ENCODE assay signal across 16 mouse cellular contexts in genomic region chr19:28335890-28336289, GRCm38 (mm10).
DNase-seq lines count a peak whose midpoint lies in the region; ATAC-seq and TF ChIP-seq lines count a peak whose summit lies in the region.
"Had no signal": no experiment of that assay in that cellular context is flagged by ENCODE, and none has a peak within 500 bp of the region (broad histone marks: within the 10 kb centered on the region; RNA-seq: fewer than 3 reads in every experiment).

No protein-coding gene starts in this region.

- H3K9me3 ChIP-seq in hindbrain, embryonic 11.5 days (ENCODE audit: control insufficient read depth, low read length), result no peaks in the 10 kb centered on the region
- H3K9me3 ChIP-seq in hindbrain, embryonic 12.5 days (replicated peaks), result no peaks in the 10 kb centered on the region
- no peaks in the 10 kb centered on the region for H3K9me3 ChIP-seq in limb, embryonic 12.5 days
- no peaks in the 10 kb centered on the region for H3K9me3 ChIP-seq in forebrain, embryonic 13.5 days (replicated peaks)
- H3K9me3 ChIP-seq: limb, embryonic 15.5 days had no signal

- no peak overlapping the region for H3K27ac ChIP-seq in hindbrain, embryonic 11.5 days (ENCODE audit: low read depth, low read length)
- no peak overlapping the region for H3K27ac ChIP-seq in hindbrain, embryonic 12.5 days
- 0 out of 2 replicates have a peak overlapping the region, but pooled peaks have one; percentile 53 for H3K27ac ChIP-seq in limb, embryonic 12.5 days
- H3K27ac ChIP-seq in forebrain, embryonic 13.5 days, result no peak overlapping the region
- H3K27ac ChIP-seq: limb, embryonic 15.5 days had no signal

- TF ChIP-seq CTCF in brain, embryonic 14.5 days (IDR thresholded peaks at IDR 0.05; ENCODE audit: borderline replicate concordance, extremely low read depth, insufficient read depth, insufficient read length), result no peak

- H3K4me1 ChIP-seq in hindbrain, embryonic 11.5 days (replicated peaks; ENCODE audit: control insufficient read depth, insufficient read depth, low read length), result 0 out of 2 replicates have a peak, but pooled peaks cover 2% of the 10 kb centered on the region
- H3K4me1 ChIP-seq in hindbrain, embryonic 12.5 days, result peaks cover 31% of the 10 kb centered on the region
- H3K4me1 ChIP-seq in limb, embryonic 12.5 days (replicated peaks), result peaks cover 32% of the 10 kb centered on the region
- peaks cover 33% of the 10 kb centered on the region for H3K4me1 ChIP-seq in forebrain, embryonic 13.5 days

- 54% methylated on average over 8 of the region's 8 CpGs for WGBS in hindbrain, embryonic 11.5 days
- WGBS in hindbrain, embryonic 12.5 days, result 50% methylated on average over 8 of the region's 8 CpGs
- 51% methylated on average over 8 of the region's 8 CpGs for WGBS in limb, embryonic 12.5 days
- WGBS in forebrain, embryonic 13.5 days, result 40% methylated on average over 8 of the region's 8 CpGs

- H3K9ac ChIP-seq in hindbrain, embryonic 11.5 days (ENCODE audit: low read depth, low read length), result no peak overlapping the region
- no peak overlapping the region for H3K9ac ChIP-seq in hindbrain, embryonic 12.5 days
- H3K9ac ChIP-seq in limb, embryonic 12.5 days (replicated peaks), result no peak overlapping the region
- no peak overlapping the region for H3K9ac ChIP-seq in forebrain, embryonic 13.5 days
- H3K9ac ChIP-seq: limb, embryonic 15.5 days; liver, postnatal 0 days had no signal

- no peak overlapping the region for H3K4me2 ChIP-seq in hindbrain, embryonic 11.5 days (replicated peaks; ENCODE audit: low read depth, low read length)
- H3K4me2 ChIP-seq in hindbrain, embryonic 12.5 days (replicated peaks), result no peak overlapping the region
- no peak overlapping the region for H3K4me2 ChIP-seq in limb, embryonic 12.5 days
- no peak overlapping the region for H3K4me2 ChIP-seq in forebrain, embryonic 13.5 days
- H3K4me2 ChIP-seq: limb, embryonic 15.5 days had no signal

- H3K36me3 ChIP-seq in hindbrain, embryonic 11.5 days (ENCODE audit: control insufficient read depth, insufficient read depth, low read length), result no peaks in the 10 kb centered on the region
- no peaks in the 10 kb centered on the region for H3K36me3 ChIP-seq in hindbrain, embryonic 12.5 days
- no peaks in the 10 kb centered on the region for H3K36me3 ChIP-seq in limb, embryonic 12.5 days
- no peaks in the 10 kb centered on the region for H3K36me3 ChIP-seq in forebrain, embryonic 13.5 days (ENCODE audit: poor library complexity, severe bottlenecking)
- H3K36me3 ChIP-seq: limb, embryonic 15.5 days had no signal

- H3K4me3 ChIP-seq in hindbrain, embryonic 11.5 days (ENCODE audit: low read depth, low read length), result no peak overlapping the region
- H3K4me3 ChIP-seq in hindbrain, embryonic 12.5 days, result no peak overlapping the region
- H3K4me3 ChIP-seq in limb, embryonic 12.5 days (replicated peaks), result no peak overlapping the region
- H3K4me3 ChIP-seq in forebrain, embryonic 13.5 days, result no peak overlapping the region
- H3K4me3 ChIP-seq: limb, embryonic 15.5 days had no signal

- DNase-seq in heart, adult 11 months, result peak; percentile 58
- no peak for DNase-seq in heart, postnatal 25 days (ENCODE audit: low spot score)
- peak; percentile 19 for DNase-seq in hindbrain, embryonic 11.5 days (ENCODE audit: low spot score)
- DNase-seq in brain, embryonic 14.5 days (ENCODE audit: low read depth), result peak; percentile 56
- DNase-seq in left cerebral cortex, postnatal 4 days, result no peak
- DNase-seq: adrenal gland, postnatal 25 days; gastrocnemius, postnatal 36 days; liver, postnatal 0 days; retina, postnatal 1 day; thymus, adult 2 months had no signal

- no peaks in the 10 kb centered on the region for H3K27me3 ChIP-seq in hindbrain, embryonic 11.5 days (ENCODE audit: control insufficient read depth, insufficient read depth, low read length)
- H3K27me3 ChIP-seq in hindbrain, embryonic 12.5 days, result no peaks in the 10 kb centered on the region
- no peaks in the 10 kb centered on the region for H3K27me3 ChIP-seq in limb, embryonic 12.5 days
- peaks cover 57% of the 10 kb centered on the region for H3K27me3 ChIP-seq in forebrain, embryonic 13.5 days
- H3K27me3 ChIP-seq: limb, embryonic 15.5 days had no signal

- no peak for TF ChIP-seq POLR2A in brain, embryonic 14.5 days (IDR thresholded peaks at IDR 0.05; ENCODE audit: borderline replicate concordance, extremely low read depth, insufficient read depth, insufficient read length, poor library complexity, severe bottlenecking)

- no peak for ATAC-seq in hindbrain, embryonic 11.5 days (ENCODE audit: low FRiP score)
- ATAC-seq in hindbrain, embryonic 12.5 days (ENCODE audit: low FRiP score), result no peak
- ATAC-seq in limb, embryonic 12.5 days (ENCODE audit: insufficient number of reproducible peaks, insufficient read depth, low FRiP score, low TSS enrichment, low read depth), result peak; percentile 47; the same call in 1 of the 2 replicates
- ATAC-seq in forebrain, embryonic 13.5 days, result no peak
- ATAC-seq: activated CD4-positive, CD25-positive, alpha-beta regulatory T cell, adult 4 months; inflammation-experienced regulatory T-cells, adult 6 months; liver, postnatal 0 days had no signal

- intact Hi-C loops in heart, postnatal 25 days (cut with DNase I), result no loop called here
- intact Hi-C loops in left cerebral cortex, postnatal 4 days (cut with DNase I), result no loop called here

Comparison
In these comparisons a context has a peak if more than half of its experiments do, and no peak if none do; other contexts are left out.
1. DNase-seq: peak in heart, adult 11 months (single experiment), hindbrain, embryonic 11.5 days (single experiment) and brain, embryonic 14.5 days (single experiment); none in heart, postnatal 25 days (single experiment) and left cerebral cortex, postnatal 4 days (single experiment).